Mouse (Mus musculus): ENCODE measurements around the gene Iqcn.

Iqcn gene

GRCm38 (mm10) chr8:70758616-70759561 is 55.6 kb downstream of the Iqcn start:
- TF ChIP-seq GATA4 (IDR thresholded peaks at IDR 0.05; ENCODE audit: insufficient replicate concordance, low read length): no peak

- no peak for TF ChIP-seq GATA4 (IDR thresholded peaks at IDR 0.05; ENCODE audit: insufficient replicate concordance, low read length)
Measured at GRCm38 (mm10) chr8:70760350-70760749, 57.1 kb downstream of the Iqcn start.

- no peak for TF ChIP-seq GATA4 (IDR thresholded peaks at IDR 0.05; ENCODE audit: insufficient replicate concordance, low read length)
Measured at GRCm38 (mm10) chr8:70760775-70761406, 57.6 kb downstream of the Iqcn start, which contains the start of gene Mpv17l2. Gene Mpv17l2 (minus strand): TSS chr8:70760946.

- TF ChIP-seq GATA4 (IDR thresholded peaks at IDR 0.05; ENCODE audit: insufficient replicate concordance, low read length): no peak
Measured at GRCm38 (mm10) chr8:70762118-70762517, 58.9 kb downstream of the Iqcn start.

- no peak for TF ChIP-seq GATA4 (IDR thresholded peaks at IDR 0.05; ENCODE audit: insufficient replicate concordance, low read length)
Measured at GRCm38 (mm10) chr8:70763354-70763753, 60.1 kb downstream of the Iqcn start.

GRCm38 (mm10) chr8:70764026-70764425 is 60.8 kb downstream of the Iqcn start:
- TF ChIP-seq GATA4 (IDR thresholded peaks at IDR 0.05; ENCODE audit: insufficient replicate concordance, low read length): peak; percentile 69; the same call in 1 of the 2 replicates

- no peak for TF ChIP-seq GATA4 (IDR thresholded peaks at IDR 0.05; ENCODE audit: insufficient replicate concordance, low read length)
Measured at GRCm38 (mm10) chr8:70764676-70765075, 61.4 kb downstream of the Iqcn start.

GRCm38 (mm10) chr8:70765329-70765728 is 62.1 kb downstream of the Iqcn start:
- TF ChIP-seq GATA4 (IDR thresholded peaks at IDR 0.05; ENCODE audit: insufficient replicate concordance, low read length): no peak

- no peak for TF ChIP-seq GATA4 (IDR thresholded peaks at IDR 0.05; ENCODE audit: insufficient replicate concordance, low read length)
Measured at GRCm38 (mm10) chr8:70765838-70766570, 62.7 kb downstream of the Iqcn start.

GRCm38 (mm10) chr8:70766571-70767440 is 63.5 kb downstream of the Iqcn start:
- no peak for TF ChIP-seq GATA4 (IDR thresholded peaks at IDR 0.05; ENCODE audit: insufficient replicate concordance, low read length)
